Mouse (Mus musculus) adipocyte (in vitro differentiated cells): ENCODE data around the gene Cemip2.
"Not testable (repeated sequence)": the region's sequence is repeated elsewhere in the genome, so short reads cannot be mapped to it uniquely, and the experiment has no call there.

Experiments
- DNase-seq: peaks from one replicate; pipeline ENCODE4 v3.0.0-alpha.2; 2016; ENCODE audit warnings: low spot score

Gene Cemip2

DNA sequence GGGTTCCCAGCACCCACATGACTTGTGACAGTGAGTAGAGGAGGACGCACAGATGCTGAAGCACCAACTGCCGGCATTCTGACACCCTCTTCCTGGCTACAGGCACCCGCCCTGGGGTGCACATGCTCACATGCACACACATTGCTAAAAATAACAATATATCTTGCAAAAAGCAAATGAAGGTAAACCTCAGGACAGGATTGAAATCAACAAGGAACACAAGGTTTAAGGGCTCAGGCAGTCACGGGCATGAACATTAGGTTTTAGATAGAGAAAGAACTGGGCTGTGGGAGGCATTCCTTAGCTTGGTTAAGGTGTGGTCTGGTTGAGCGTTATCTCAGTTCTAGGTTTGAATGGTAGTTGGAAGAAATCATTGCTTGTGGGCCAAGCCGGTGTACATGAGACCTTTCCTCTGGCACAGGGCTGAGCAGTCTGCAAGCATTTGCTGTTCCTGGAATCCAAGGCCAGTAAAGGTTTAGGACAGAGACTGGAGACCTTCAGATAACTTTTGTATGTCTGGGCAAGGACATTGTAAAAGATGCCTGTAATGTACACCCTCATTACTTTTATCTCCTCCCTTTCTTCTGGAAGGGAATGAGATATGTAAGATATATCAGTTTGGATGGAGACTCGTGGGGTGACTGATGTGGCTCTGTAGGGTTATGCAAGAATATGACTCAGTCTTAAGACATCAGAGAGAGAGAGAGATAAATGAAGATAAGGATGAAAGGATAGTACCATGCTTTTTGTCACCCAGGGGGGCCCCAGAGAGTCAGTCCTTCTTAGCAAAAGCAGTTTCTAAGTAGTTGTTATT lies 87.3 kb downstream of the Cemip2 start:
- no peak for DNase-seq

DNA sequence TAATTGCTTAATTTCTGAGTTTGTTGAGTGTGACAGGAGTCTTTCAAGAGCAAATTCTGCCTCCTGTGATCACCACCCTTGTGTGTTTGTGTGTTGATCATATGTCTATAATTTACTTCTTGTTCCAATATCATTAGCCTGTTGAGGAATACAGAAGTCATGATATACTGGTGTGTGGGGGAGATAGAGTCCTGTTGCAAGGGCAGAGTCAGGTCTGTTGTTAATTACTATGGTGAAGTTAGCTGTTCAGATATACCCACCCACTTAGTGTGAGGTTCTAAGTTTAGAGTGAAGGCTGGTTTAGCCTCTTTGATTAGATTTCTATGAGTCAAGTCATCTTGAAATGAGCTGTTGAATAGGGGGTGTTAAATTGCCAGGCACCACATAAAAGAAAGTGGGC lies 88.0 kb downstream of the Cemip2 start:
- DNase-seq: no peak

DNA sequence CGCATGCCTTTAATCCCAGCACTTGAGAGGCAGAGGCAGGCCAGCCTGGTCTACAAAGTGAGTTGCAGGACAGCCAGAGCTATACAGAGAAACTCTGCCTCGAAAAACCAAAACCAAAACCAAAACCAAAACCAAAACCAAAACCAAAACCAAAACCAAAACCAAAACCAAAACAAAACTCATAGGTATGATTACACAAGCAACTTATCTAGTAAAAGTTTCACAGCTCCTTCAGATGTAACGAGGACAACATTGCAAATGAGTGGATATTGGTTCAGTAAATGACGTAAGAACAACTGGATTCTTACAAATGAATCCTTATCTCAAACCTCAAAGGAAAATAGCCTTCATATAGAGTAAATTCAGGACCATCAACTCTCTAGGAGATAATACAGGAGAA lies 88.6 kb downstream of the Cemip2 start:
- DNase-seq: not testable (repeated sequence)

DNA sequence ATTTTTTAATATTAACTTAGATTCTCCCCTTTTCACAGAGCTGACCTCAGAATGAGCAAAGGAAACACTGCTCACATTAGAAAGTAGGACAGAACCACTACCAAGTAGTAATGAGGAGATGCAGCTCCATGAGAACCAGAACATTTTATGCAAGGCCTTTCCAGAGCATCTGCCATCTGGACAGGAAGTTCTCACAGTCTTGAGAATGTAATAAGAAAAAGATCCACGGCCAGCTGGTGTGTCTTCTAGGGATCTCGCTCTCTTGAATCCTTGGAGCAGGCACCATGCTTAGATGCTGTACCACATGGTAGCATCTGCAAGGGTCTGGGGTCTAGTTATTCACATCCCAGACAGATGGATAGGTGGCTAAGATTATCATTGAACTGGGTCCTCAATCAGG lies 90.3 kb downstream of the Cemip2 start:
- no peak for DNase-seq

GRCm38 (mm10) chr19:21882110-21882940 lies 104.2 kb downstream of the Cemip2 start:
- peak; percentile 16 for DNase-seq

GRCm38 (mm10) chr19:21883053-21883452 lies 104.9 kb downstream of the Cemip2 start:
- DNase-seq: no peak

- DNase-seq: no peak
Measured at GRCm38 (mm10) chr19:21883922-21884321, 105.8 kb downstream of the Cemip2 start.

DNA sequence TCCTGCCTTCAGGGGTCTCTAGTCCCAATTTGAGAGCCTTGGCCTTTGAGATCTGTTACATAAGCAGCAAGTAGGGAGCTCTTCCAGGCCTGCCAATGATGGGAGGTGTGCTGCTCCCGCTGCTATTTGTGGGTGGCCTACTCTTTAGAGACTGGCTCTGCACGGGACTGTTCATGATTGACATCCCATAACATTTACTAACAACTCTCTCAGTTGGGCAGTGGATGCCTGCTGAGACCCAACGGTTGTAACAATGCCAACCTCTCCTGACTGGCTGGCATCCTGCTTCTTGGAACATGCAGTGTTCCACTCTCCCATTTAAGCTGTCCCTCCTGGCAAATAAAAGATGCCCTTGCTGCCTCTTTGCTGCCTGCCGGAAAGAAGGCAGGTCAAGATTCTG lies 106.2 kb downstream of the Cemip2 start:
- DNase-seq: no peak

DNA sequence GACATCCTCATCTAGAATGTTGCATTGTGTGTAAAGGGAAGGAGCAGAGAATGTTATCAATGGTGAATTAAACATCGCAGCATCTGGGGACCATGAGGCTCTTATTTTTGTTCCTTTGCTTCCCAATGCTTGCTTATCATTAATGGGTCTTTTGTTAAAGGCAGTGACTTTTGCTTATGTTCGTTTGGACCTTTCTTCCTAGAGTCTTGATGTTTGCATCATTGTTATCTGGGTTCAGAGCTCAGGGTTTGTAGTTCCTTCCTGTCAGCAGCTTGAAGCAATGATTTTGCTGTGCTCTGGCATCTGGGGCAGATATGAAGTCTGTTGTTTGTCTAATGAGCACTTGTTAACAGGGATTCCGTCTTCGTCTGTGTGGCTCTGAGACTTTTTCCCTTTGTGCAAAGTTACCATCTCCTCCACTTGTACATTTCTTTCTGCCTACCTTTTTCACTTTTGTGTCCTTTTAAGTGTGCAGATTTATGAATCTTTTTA lies 108.1 kb downstream of the Cemip2 start:
- DNase-seq: no peak

GRCm38 (mm10) chr19:21890699-21891098 lies 112.6 kb downstream of the Cemip2 start:
- DNase-seq: no peak

DNA sequence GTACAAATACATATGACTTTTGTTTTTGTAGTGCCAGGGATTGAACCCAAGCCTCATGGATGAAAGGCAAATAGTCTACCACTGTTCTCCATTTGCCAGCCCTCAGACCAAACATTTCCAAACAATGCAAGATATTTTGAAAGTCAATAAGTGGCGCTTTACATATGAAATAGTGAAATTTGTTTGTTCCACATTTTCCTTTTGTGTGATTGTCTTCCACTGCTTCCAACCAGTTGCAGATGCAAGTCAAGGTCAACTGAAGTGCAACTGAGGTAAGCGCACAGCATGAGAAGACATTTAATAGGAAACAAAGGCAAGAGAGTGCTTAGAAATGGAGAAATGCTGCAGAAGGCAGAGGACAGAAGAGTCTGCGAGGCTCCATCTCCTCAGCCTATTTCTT lies 116.7 kb downstream of the Cemip2 start:
- DNase-seq: no peak

DNA sequence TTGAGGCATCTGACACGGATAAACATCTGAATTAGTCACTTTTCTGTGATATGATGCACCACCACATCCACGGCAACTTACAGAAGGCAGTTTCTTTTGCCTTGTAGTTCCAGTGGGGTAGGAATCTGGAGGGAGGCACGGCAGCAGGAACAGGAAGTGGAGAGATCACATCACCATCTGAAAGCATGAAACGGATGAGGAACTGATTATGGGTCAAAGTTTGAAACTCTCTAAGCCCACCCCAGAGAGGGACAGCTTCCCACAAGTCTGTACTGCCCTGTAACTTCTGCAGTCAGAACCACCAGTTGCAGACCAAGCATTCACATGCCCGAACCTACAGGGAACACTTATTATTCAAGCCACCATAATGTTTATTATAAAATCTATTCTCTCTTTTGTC lies 117.4 kb downstream of the Cemip2 start:
- no peak for DNase-seq

DNA sequence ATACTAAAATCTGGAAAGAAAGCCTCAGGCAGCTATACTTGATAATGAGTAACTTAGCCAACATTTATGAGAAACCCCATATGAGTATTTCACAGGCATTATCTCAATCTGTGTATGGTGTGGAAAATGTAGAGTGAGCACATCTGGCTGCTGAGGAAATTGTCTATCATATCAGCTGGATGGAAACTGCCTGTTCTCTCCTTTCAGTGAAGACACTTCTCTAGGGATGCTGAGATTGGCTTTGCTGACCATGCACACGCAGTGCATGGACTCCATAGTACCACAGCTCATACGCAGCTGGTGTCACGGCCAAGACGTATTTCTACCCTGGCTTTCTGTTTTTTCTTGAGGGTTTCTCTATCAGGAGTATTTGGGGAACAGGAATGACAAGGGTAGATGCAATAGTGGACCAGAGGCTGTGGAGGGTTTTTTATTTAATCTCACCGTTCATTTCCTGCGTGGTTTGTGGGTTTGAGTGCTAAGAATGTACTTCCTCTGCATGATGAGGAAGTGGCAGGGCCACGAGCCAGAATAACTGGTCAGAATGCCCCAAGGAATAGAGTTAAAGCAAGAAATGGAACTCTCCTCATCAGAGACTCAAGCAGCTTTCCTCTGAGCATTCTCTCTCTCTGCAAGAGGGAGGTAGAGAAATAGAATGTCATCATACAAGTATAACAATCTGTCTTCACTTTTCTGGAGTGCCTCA lies 119.1 kb downstream of the Cemip2 start:
- no peak for DNase-seq

DNA sequence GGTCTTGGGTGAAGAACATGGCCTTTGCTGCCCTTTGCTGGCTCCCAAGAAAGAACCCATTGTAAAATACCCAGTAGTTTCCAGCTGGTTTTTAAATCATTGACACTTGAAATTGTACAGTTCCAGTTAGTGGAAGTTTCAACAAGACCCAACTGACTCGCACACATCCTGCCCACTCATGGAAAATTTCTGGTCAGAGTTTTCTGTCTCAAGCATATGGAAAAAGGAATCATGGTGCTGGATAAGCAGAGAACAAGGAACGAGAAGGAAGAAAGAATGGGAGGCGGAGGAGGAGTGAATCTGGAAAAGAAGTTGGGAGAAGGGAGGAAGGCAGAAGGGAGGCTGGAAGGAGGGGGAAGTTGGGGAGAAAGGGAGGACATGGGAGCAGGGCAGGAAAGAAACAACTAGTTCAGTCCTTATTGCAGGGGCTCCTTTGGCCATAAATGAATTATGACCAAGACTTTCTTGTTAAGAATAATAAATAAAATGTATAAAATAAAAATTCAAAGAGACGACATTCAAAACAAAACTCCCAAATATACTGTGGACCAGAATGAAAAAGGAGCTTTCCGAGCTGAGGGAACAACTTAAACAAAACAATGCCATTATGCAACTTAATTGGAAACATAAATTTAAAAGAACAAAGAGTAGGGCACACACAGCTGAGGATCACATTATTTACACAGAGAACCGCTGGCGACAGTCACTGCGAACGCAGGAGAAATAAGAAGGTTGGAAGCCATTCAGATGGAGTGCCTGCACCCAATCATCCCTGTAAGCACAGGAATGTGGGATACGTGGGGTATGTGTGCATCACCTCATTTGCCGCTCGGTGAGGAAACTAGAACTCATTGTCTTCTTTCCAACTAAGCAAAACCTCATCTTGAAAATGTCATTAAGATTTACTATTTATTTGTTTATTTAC lies 120.1 kb downstream of the Cemip2 start:
- DNase-seq: no peak
